Mouse (Mus musculus) embryonic facial prominence, embryonic 10.5 days (tissue): ENCODE measurements around the gene Olfr68. TPM values are rescaled to one million over a fixed set of nuclear protein-coding genes. Genes with fewer than 3 reads are reported as not detected.

Source experiments
- polyA plus RNA-seq: library from polyadenylated mRNA; unstranded; fragments of >200 nt; fragmentation: Nextera tagmentation; extraction: Ambion mirVana; gene quantifications from 2 replicates; pipeline ENCODE4 v1.2.1, GENCODE M21; 2016

Gene Olfr68
- polyA plus RNA-seq, 1 experiment from 2014 or later: not detected

Other genes with a start within 250 kb of the Olfr68 start
- not detected in 2 replicates for gene Olfr612, start 237.0 kb downstream of the Olfr68 start, polyA plus RNA-seq
- gene Olfr613, start 231.6 kb downstream of the Olfr68 start, polyA plus RNA-seq: not detected in 2 replicates
- gene Olfr615, start 223.6 kb downstream of the Olfr68 start, polyA plus RNA-seq: not detected in 2 replicates
- not detected in 2 replicates for gene Olfr616, start 210.6 kb downstream of the Olfr68 start, polyA plus RNA-seq
- gene Olfr617, start 206.6 kb downstream of the Olfr68 start, polyA plus RNA-seq: not detected in 2 replicates
- not detected in 2 replicates for gene Olfr618, start 189.6 kb downstream of the Olfr68 start, polyA plus RNA-seq
- gene Olfr619, start 179.1 kb downstream of the Olfr68 start, polyA plus RNA-seq: not detected in 2 replicates
- not detected in 2 replicates for gene Olfr620, start 167.2 kb downstream of the Olfr68 start, polyA plus RNA-seq
- not detected in 2 replicates for gene Olfr622, start 137.0 kb downstream of the Olfr68 start, polyA plus RNA-seq
- not detected in 2 replicates for gene Olfr623, start 116.0 kb downstream of the Olfr68 start, polyA plus RNA-seq
- gene Olfr624, start 108.5 kb downstream of the Olfr68 start, polyA plus RNA-seq: 0.04 and 0.05 TPM in 2 replicates
- not detected in 2 replicates for gene Olfr625-ps1, start 97.0 kb downstream of the Olfr68 start, polyA plus RNA-seq
- not detected in 2 replicates for gene Olfr243, start 65.0 kb downstream of the Olfr68 start, polyA plus RNA-seq
- not detected in 2 replicates for gene Olfr628, start 49.3 kb downstream of the Olfr68 start, polyA plus RNA-seq
- not detected in 2 replicates for gene Olfr629, start 34.8 kb downstream of the Olfr68 start, polyA plus RNA-seq
- not detected in 2 replicates for gene Olfr630, start 22.4 kb downstream of the Olfr68 start, polyA plus RNA-seq
- gene Olfr69, start 8.1 kb downstream of the Olfr68 start, polyA plus RNA-seq: not detected in 2 replicates
- gene Olfr67, start 12.1 kb upstream of the Olfr68 start, polyA plus RNA-seq: not detected in 2 replicates
- 142 and 287 TPM in 2 replicates for gene Hbb-bt, start 34.3 kb upstream of the Olfr68 start, polyA plus RNA-seq
- 53.2 and 94.1 TPM in 2 replicates for gene Hbb-bs, start 48.4 kb upstream of the Olfr68 start, polyA plus RNA-seq
- 0.29 TPM in 1 of 2 replicates, not detected in the other for gene Hbb-bh2, start 60.8 kb upstream of the Olfr68 start, polyA plus RNA-seq
- 2,995 and 3,161 TPM in 2 replicates for gene Hbb-bh1, start 63.5 kb upstream of the Olfr68 start, polyA plus RNA-seq
- 6,247 and 7,270 TPM in 2 replicates for gene Hbb-y, start 73.5 kb upstream of the Olfr68 start, polyA plus RNA-seq
- gene Olfr66, start 106.6 kb upstream of the Olfr68 start, polyA plus RNA-seq: not detected in 2 replicates
- gene Olfr64, start 114.8 kb upstream of the Olfr68 start, polyA plus RNA-seq: not detected in 2 replicates
- gene Olfr65, start 123.8 kb upstream of the Olfr68 start, polyA plus RNA-seq: not detected in 2 replicates
- gene Olfr631, start 149.1 kb upstream of the Olfr68 start, polyA plus RNA-seq: not detected in 2 replicates
- gene Olfr632, start 154.6 kb upstream of the Olfr68 start, polyA plus RNA-seq: not detected in 2 replicates
- gene Olfr633, start 164.7 kb upstream of the Olfr68 start, polyA plus RNA-seq: 0.05 TPM in 1 of 2 replicates, not detected in the other
- gene Olfr635, start 191.5 kb upstream of the Olfr68 start, polyA plus RNA-seq: 0.02 TPM in 1 of 2 replicates, not detected in the other
- gene Olfr638, start 219.0 kb upstream of the Olfr68 start, polyA plus RNA-seq: not detected in 2 replicates
- 0.02 TPM in 1 of 2 replicates, not detected in the other for gene Olfr639, start 237.6 kb upstream of the Olfr68 start, polyA plus RNA-seq
- gene Olfr640, start 245.9 kb upstream of the Olfr68 start, polyA plus RNA-seq: not detected in 2 replicates